Mouse (Mus musculus) embryonic facial prominence, embryonic 10.5 days (tissue): Measurements from ENCODE around the gene Fam206a. TPM values are rescaled to one million over a fixed set of nuclear protein-coding genes. Genes with fewer than 3 reads are reported as not detected.

Experiments
- DNase-seq: peaks from one replicate; pipeline ENCODE4 v3.0.0-alpha.2; 2017; ENCODE audit warnings: low spot score
- H3K27ac ChIP-seq: fragments of 300-500 bp; sonication (generic); replicated peaks from 2 replicates; pipeline ENCODE4 v1.5.1; 2016; ENCODE audit warnings: mild to moderate bottlenecking
- H3K27me3 ChIP-seq: fragments of 300-500 bp; sonication (generic); replicated peaks from 2 replicates; pipeline ENCODE4 v1.6.1; 2016; ENCODE audit warnings: low read depth, mild to moderate bottlenecking; ENCODE audit not compliant: poor library complexity, severe bottlenecking
- H3K36me3 ChIP-seq: fragments of 300-500 bp; sonication (generic); replicated peaks from 2 replicates; pipeline ENCODE4 v1.6.1; 2016; ENCODE audit warnings: mild to moderate bottlenecking, moderate library complexity
- H3K4me1 ChIP-seq: fragments of 300-500 bp; sonication (generic); 2 replicates; pipeline ENCODE4 v1.6.1; 2016
- H3K4me3 ChIP-seq: fragments of 300-500 bp; sonication (generic); 2 replicates; pipeline ENCODE4 v1.5.1; 2016; ENCODE audit warnings: mild to moderate bottlenecking, moderate library complexity
- H3K9me3 ChIP-seq: fragments of 300-500 bp; sonication (generic); 2 replicates; pipeline ENCODE4 v1.6.1; 2016; ENCODE audit warnings: mild to moderate bottlenecking
- WGBS: fragments of 180-500 bp; shearing (Covaris S2); methylation state at CpG from one replicate; pipeline ENCODE4 v1.1.7; 2016; 5-methylcytosine and 5-hydroxymethylcytosine counted together
- polyA plus RNA-seq: library from polyadenylated mRNA; unstranded; fragments of >200 nt; fragmentation: Nextera tagmentation; extraction: Ambion mirVana; gene quantifications from 2 replicates; pipeline ENCODE4 v1.2.1, GENCODE M21; 2016

Gene Fam206a
- polyA plus RNA-seq, 1 experiment from 2014 or later = 28.1 TPM

GRCm38 (mm10) chr4:56815131-56815530, 13.0 kb downstream of the Fam206a start:
- Histone ChIP-seq H3K27me3 (no peaks in the 10 kb centered on the region), H3K4me1 (peaks cover 8% of the 10 kb centered on the region), H3K4me3 (no peak overlapping the region), H3K27ac (no peak overlapping the region), H3K9me3 (no peaks in the 10 kb centered on the region), H3K36me3 (peaks cover 29% of the 10 kb centered on the region)
- 77% methylated on average over 8 of the region's 8 CpGs for WGBS
- peak; percentile 17 for DNase-seq

- H3K9me3 ChIP-seq = no peaks in the 10 kb centered on the region
- H3K4me3 ChIP-seq = no peak overlapping the region
- H3K36me3 ChIP-seq = peaks cover 35% of the 10 kb centered on the region
- no peak overlapping the region for H3K27ac ChIP-seq
- H3K27me3 ChIP-seq = no peaks in the 10 kb centered on the region
- H3K4me1 ChIP-seq = peaks cover 6% of the 10 kb centered on the region
- no peak for DNase-seq
Measured at GRCm38 (mm10) chr4:56820017-56820550, 17.9 kb downstream of the Fam206a start.

- no peaks in the 10 kb centered on the region for H3K9me3 ChIP-seq
- WGBS = 91% methylated on average over 9 of the region's 9 CpGs
- H3K36me3 ChIP-seq = peaks cover 54% of the 10 kb centered on the region
- no peak for DNase-seq
- no peak overlapping the region for H3K4me3 ChIP-seq
- no peaks in the 10 kb centered on the region for H3K27me3 ChIP-seq
- no peak overlapping the region for H3K27ac ChIP-seq
- no peaks in the 10 kb centered on the region for H3K4me1 ChIP-seq
Measured at GRCm38 (mm10) chr4:56824231-56824630, 22.1 kb downstream of the Fam206a start.

- H3K9me3 ChIP-seq = no peaks in the 10 kb centered on the region
- WGBS = 87% methylated on average over 3 of the region's 3 CpGs
Measured at GRCm38 (mm10) chr4:56828932-56829331, 26.8 kb downstream of the Fam206a start.

GRCm38 (mm10) chr4:56829511-56829921, 27.4 kb downstream of the Fam206a start:
- WGBS = 76% methylated on average over 7 of the region's 7 CpGs
- no peak overlapping the region; the same call in 1 of the 2 replicates for H3K27ac ChIP-seq
- 0 out of 2 replicates have a peak, but pooled peaks cover 5% of the 10 kb centered on the region for H3K4me1 ChIP-seq
- H3K36me3 ChIP-seq = peaks cover 66% of the 10 kb centered on the region
- H3K27me3 ChIP-seq = no peaks in the 10 kb centered on the region
- no peak for DNase-seq
- no peak overlapping the region for H3K4me3 ChIP-seq
- no peaks in the 10 kb centered on the region for H3K9me3 ChIP-seq

More at GRCm38 (mm10) chr4:56828932-56829331, 26.8 kb downstream of the Fam206a start:
- Histone ChIP-seq H3K4me1 (0 out of 2 replicates have a peak, but pooled peaks cover 5% of the 10 kb centered on the region), H3K27me3 (no peaks in the 10 kb centered on the region), H3K27ac (no peak overlapping the region), H3K36me3 (peaks cover 67% of the 10 kb centered on the region), H3K4me3 (no peak overlapping the region)
- no peak for DNase-seq

- no peak for DNase-seq
- H3K27me3 ChIP-seq = no peaks in the 10 kb centered on the region
- H3K4me1 ChIP-seq = 0 out of 2 replicates have a peak, but pooled peaks cover 5% of the 10 kb centered on the region
- H3K4me3 ChIP-seq = no peak overlapping the region
- no peaks in the 10 kb centered on the region for H3K9me3 ChIP-seq
- WGBS = 59% methylated on average over 13 of the region's 13 CpGs
- no peak overlapping the region for H3K27ac ChIP-seq
- H3K36me3 ChIP-seq = peaks cover 78% of the 10 kb centered on the region
Measured at GRCm38 (mm10) chr4:56831013-56831609, 29.0 kb downstream of the Fam206a start.

GRCm38 (mm10) chr4:56831998-56832397, 29.9 kb downstream of the Fam206a start:
- Histone ChIP-seq H3K4me1 (0 out of 2 replicates have a peak, but pooled peaks cover 5% of the 10 kb centered on the region), H3K27ac (no peak overlapping the region)

GRCm38 (mm10) chr4:56837661-56838060, 35.5 kb downstream of the Fam206a start:
- 70% methylated on average over 6 of the region's 6 CpGs for WGBS
- peaks cover 82% of the 10 kb centered on the region for H3K36me3 ChIP-seq
- H3K9me3 ChIP-seq = no peaks in the 10 kb centered on the region
- H3K4me3 ChIP-seq = no peak overlapping the region
- no peaks in the 10 kb centered on the region for H3K4me1 ChIP-seq
- H3K27me3 ChIP-seq = no peaks in the 10 kb centered on the region
- DNase-seq = no peak
- H3K27ac ChIP-seq = no peak overlapping the region

More at GRCm38 (mm10) chr4:56831998-56832397, 29.9 kb downstream of the Fam206a start:
- Histone ChIP-seq H3K4me3 (no peak overlapping the region), H3K36me3 (peaks cover 77% of the 10 kb centered on the region), H3K27me3 (no peaks in the 10 kb centered on the region), H3K9me3 (no peaks in the 10 kb centered on the region)
- 86% methylated on average over 7 of the region's 7 CpGs for WGBS
- no peak for DNase-seq

- peaks cover 10% of the 10 kb centered on the region; the same call in 1 of the 2 replicates for H3K9me3 ChIP-seq
- DNase-seq = no peak
- H3K27ac ChIP-seq = no peak overlapping the region
- WGBS = 87% methylated on average over 3 of the region's 3 CpGs
- peaks cover 87% of the 10 kb centered on the region for H3K36me3 ChIP-seq
- H3K27me3 ChIP-seq = no peaks in the 10 kb centered on the region
- H3K4me1 ChIP-seq = no peaks in the 10 kb centered on the region
- H3K4me3 ChIP-seq = no peak overlapping the region
Measured at GRCm38 (mm10) chr4:56840297-56840696, 38.2 kb downstream of the Fam206a start.

- Histone ChIP-seq H3K36me3 (peaks cover 81% of the 10 kb centered on the region), H3K9me3 (peaks cover 10% of the 10 kb centered on the region; the same call in 1 of the 2 replicates), H3K4me3 (no peak overlapping the region), H3K27me3 (no peaks in the 10 kb centered on the region), H3K27ac (no peak overlapping the region), H3K4me1 (no peaks in the 10 kb centered on the region)
- DNase-seq = no peak
- WGBS = 82% methylated on average over 7 of the region's 7 CpGs
Measured at GRCm38 (mm10) chr4:56842501-56842900, 40.4 kb downstream of the Fam206a start.

- no peaks in the 10 kb centered on the region for H3K27me3 ChIP-seq
- H3K4me3 ChIP-seq = no peak overlapping the region
- H3K27ac ChIP-seq = no peak overlapping the region
- H3K36me3 ChIP-seq = peaks cover 69% of the 10 kb centered on the region
- no peak for DNase-seq
- H3K4me1 ChIP-seq = no peaks in the 10 kb centered on the region
- H3K9me3 ChIP-seq = peaks cover 10% of the 10 kb centered on the region; the same call in 1 of the 2 replicates
- 91% methylated on average over 2 of the region's 2 CpGs for WGBS
Measured at GRCm38 (mm10) chr4:56843963-56844362, 41.8 kb downstream of the Fam206a start.

- Histone ChIP-seq H3K4me1 (no peaks in the 10 kb centered on the region), H3K4me3 (no peak overlapping the region), H3K27ac (no peak overlapping the region), H3K9me3 (peaks cover 10% of the 10 kb centered on the region; the same call in 1 of the 2 replicates), H3K36me3 (peaks cover 62% of the 10 kb centered on the region), H3K27me3 (no peaks in the 10 kb centered on the region)
- 86% methylated on average over 4 of the region's 4 CpGs for WGBS
- DNase-seq = no peak
Measured at GRCm38 (mm10) chr4:56844911-56845310, 42.8 kb downstream of the Fam206a start.

- H3K4me3 ChIP-seq = no peak overlapping the region
- H3K9me3 ChIP-seq = peaks cover 10% of the 10 kb centered on the region; the same call in 1 of the 2 replicates
- no peak overlapping the region for H3K27ac ChIP-seq
- no peak for DNase-seq
- WGBS = 62% methylated on average over 12 of the region's 12 CpGs
- no peaks in the 10 kb centered on the region for H3K27me3 ChIP-seq
- peaks cover 5% of the 10 kb centered on the region for H3K4me1 ChIP-seq
- H3K36me3 ChIP-seq = peaks cover 51% of the 10 kb centered on the region
Measured at GRCm38 (mm10) chr4:56845896-56846533, 43.9 kb downstream of the Fam206a start.
